Mouse (Mus musculus) liver, postnatal 0 days (tissue): ENCODE results near the gene Gm28635. TPM values are rescaled to one million over a fixed set of nuclear protein-coding genes. Genes with fewer than 3 reads are reported as not detected.

Experiments
- ATAC-seq: fragments of 200-750 bp; cut with Nextera tagmentation; 2 replicates; pipeline ENCODE4 v1.8.0; 2017; ENCODE audit warnings: mild to moderate bottlenecking, moderate library complexity
- DNase-seq: peaks from one replicate; pipeline ENCODE4 v3.0.0-alpha.2; 2016
- H3K27ac ChIP-seq: fragments of 300-500 bp; sonication (generic); 2 replicates; pipeline ENCODE4 v1.5.1; 2014; ENCODE audit warnings: antibody characterized with exemption, moderate library complexity, mild to moderate bottlenecking, low read depth
- H3K27me3 ChIP-seq: fragments of 300-500 bp; sonication (generic); 2 replicates; pipeline ENCODE4 v1.6.1; 2014; ENCODE audit warnings: low read length, control low read depth, mixed read lengths; ENCODE audit not compliant: insufficient read depth
- H3K36me3 ChIP-seq: fragments of 300-500 bp; sonication (generic); replicated peaks from 2 replicates; pipeline ENCODE4 v1.6.1; 2014; ENCODE audit warnings: mild to moderate bottlenecking, control low read depth, low read length, moderate library complexity, mixed read lengths; ENCODE audit not compliant: insufficient read depth
- H3K4me1 ChIP-seq: fragments of 300-500 bp; sonication (generic); 2 replicates; pipeline ENCODE4 v1.6.1; 2014; ENCODE audit warnings: antibody characterized with exemption, mild to moderate bottlenecking, control low read depth; ENCODE audit not compliant: insufficient read depth
- H3K4me2 ChIP-seq: fragments of 300-500 bp; sonication (generic); 2 replicates; pipeline ENCODE4 v1.6.1; 2014; ENCODE audit warnings: low read depth, mild to moderate bottlenecking, low read length, moderate library complexity, mixed read lengths
- H3K4me3 ChIP-seq: fragments of 300-500 bp; sonication (generic); 2 replicates; pipeline ENCODE4 v1.5.1; 2014; ENCODE audit warnings: low read depth, low read length
- H3K9ac ChIP-seq: fragments of 300-500 bp; sonication (generic); replicated peaks from 2 replicates; pipeline ENCODE4 v1.6.1; 2014; ENCODE audit warnings: mild to moderate bottlenecking, moderate library complexity
- H3K9me3 ChIP-seq: fragments of 300-500 bp; sonication (generic); 2 replicates; pipeline ENCODE4 v1.6.1; 2016; ENCODE audit warnings: mild to moderate bottlenecking, control low read depth, low read length, mixed read lengths
- CTCF ChIP-seq: sonication (generic); IDR thresholded peaks from 2 replicates; pipeline ENCODE4 v1.5.1; 2016; ENCODE audit warnings: antibody characterized with exemption, low read depth
- EP300 ChIP-seq: IDR thresholded peaks from 2 replicates; pipeline ENCODE4 v1.6.1; 2016; ENCODE audit warnings: antibody characterized with exemption, low read depth, mild to moderate bottlenecking
- WGBS: fragments of 180-500 bp; shearing (Covaris S2); extraction: QIAGEN DNeasy Blood & Tissue Kit; methylation state at CpG from one replicate; pipeline ENCODE4 v1.1.7; 2014; ENCODE audit not compliant: insufficient replicate concordance; 5-methylcytosine and 5-hydroxymethylcytosine counted together
- polyA plus RNA-seq: library from polyadenylated mRNA; unstranded; fragments of >200 nt; fragmentation: Nextera tagmentation; extraction: Ambion mirVana; gene quantifications from 2 replicates; pipeline ENCODE4 v1.2.1, GENCODE M21; 2015

Gm28635 gene
- polyA plus RNA-seq, 1 experiment from 2014 or later: not detected

- Histone ChIP-seq H3K4me2 (peak overlapping the region; percentile 74), H3K9me3 (no peaks in the 10 kb centered on the region), H3K27ac (0 out of 2 replicates have a peak overlapping the region, but pooled peaks have one; percentile 11), H3K4me3 (peak overlapping the region; percentile 73), H3K36me3 (no peaks in the 10 kb centered on the region), H3K27me3 (no peaks in the 10 kb centered on the region), H3K9ac (peak overlapping the region; percentile 52), H3K4me1 (peaks cover 29% of the 10 kb centered on the region)
- no peak for ATAC-seq
- TF ChIP-seq EP300: no peak
- 0 out of 2 replicates have a peak, but pooled peaks have one; percentile 16 for TF ChIP-seq CTCF
- 40% methylated on average over 6 of the region's 6 CpGs for WGBS
- DNase-seq: no peak
These were observed 29.5 kb downstream of the Gm28635 start for GRCm38 (mm10) chr2:84648369-84648768.

GRCm38 (mm10) chr2:84647051-84647568 is 30.7 kb downstream of the Gm28635 start:
- no peak overlapping the region for H3K4me3 ChIP-seq
- ATAC-seq (no peak), DNase-seq (no peak)
- H3K9me3 ChIP-seq: no peaks in the 10 kb centered on the region
- WGBS: 77% methylated on average over 6 of the region's 6 CpGs
- TF ChIP-seq EP300 (no peak), CTCF (no peak)
- H3K27ac ChIP-seq: 0 out of 2 replicates have a peak overlapping the region, but pooled peaks have one; percentile 12
- peak overlapping the region; percentile 74 for H3K4me2 ChIP-seq
- no peak overlapping the region for H3K9ac ChIP-seq
- H3K4me1 ChIP-seq: peaks cover 35% of the 10 kb centered on the region
- no peaks in the 10 kb centered on the region for H3K27me3 ChIP-seq
- no peaks in the 10 kb centered on the region for H3K36me3 ChIP-seq

- no peak overlapping the region for H3K9ac ChIP-seq
- WGBS: 47% methylated on average over 1 of the region's 1 CpGs
- DNase-seq (no peak), ATAC-seq (no peak)
- peaks cover 40% of the 10 kb centered on the region for H3K4me1 ChIP-seq
- 0 out of 2 replicates have a peak overlapping the region, but pooled peaks have one; percentile 11 for H3K27ac ChIP-seq
- H3K4me3 ChIP-seq: no peak overlapping the region
- H3K9me3 ChIP-seq: no peaks in the 10 kb centered on the region
- H3K27me3 ChIP-seq: no peaks in the 10 kb centered on the region
- TF ChIP-seq EP300 (no peak), CTCF (no peak)
- H3K36me3 ChIP-seq: no peaks in the 10 kb centered on the region
- H3K4me2 ChIP-seq: peak overlapping the region; percentile 7; the same call in 1 of the 2 replicates
These were observed 31.7 kb downstream of the Gm28635 start for GRCm38 (mm10) chr2:84646138-84646537.

- Histone ChIP-seq H3K4me2 (no peak overlapping the region), H3K4me1 (peaks cover 51% of the 10 kb centered on the region), H3K36me3 (no peaks in the 10 kb centered on the region), H3K27me3 (no peaks in the 10 kb centered on the region), H3K4me3 (no peak overlapping the region), H3K27ac (no peak overlapping the region), H3K9ac (no peak overlapping the region), H3K9me3 (no peaks in the 10 kb centered on the region)
- no peak for DNase-seq
- no peak for TF ChIP-seq EP300
- no peak for TF ChIP-seq CTCF
- ATAC-seq: no peak
These were observed 37.0 kb downstream of the Gm28635 start for GRCm38 (mm10) chr2:84640833-84641232.

- DNase-seq: no peak
- H3K4me1 ChIP-seq: peaks cover 64% of the 10 kb centered on the region
- 28% methylated on average over 5 of the region's 5 CpGs for WGBS
These were observed 39.2 kb downstream of the Gm28635 start for GRCm38 (mm10) chr2:84638428-84639220.

GRCm38 (mm10) chr2:84637452-84638165 is 40.2 kb downstream of the Gm28635 start:
- H3K4me1 ChIP-seq: peaks cover 66% of the 10 kb centered on the region
- no peak overlapping the region for H3K9ac ChIP-seq
- H3K27me3 ChIP-seq: no peaks in the 10 kb centered on the region
- TF ChIP-seq CTCF: no peak
- TF ChIP-seq EP300: no peak
- WGBS: 36% methylated on average over 7 of the region's 7 CpGs
- 0 out of 2 replicates have a peak overlapping the region, but pooled peaks have one; percentile 4 for H3K4me2 ChIP-seq
- H3K36me3 ChIP-seq: no peaks in the 10 kb centered on the region
- H3K4me3 ChIP-seq: no peak overlapping the region
- peak overlapping the region; percentile 86 for H3K27ac ChIP-seq
- no peaks in the 10 kb centered on the region for H3K9me3 ChIP-seq
- DNase-seq (no peak), ATAC-seq (no peak)

More at GRCm38 (mm10) chr2:84638428-84639220, 39.2 kb downstream of the Gm28635 start:
- no peaks in the 10 kb centered on the region for H3K9me3 ChIP-seq
- no peaks in the 10 kb centered on the region for H3K36me3 ChIP-seq
- no peak overlapping the region for H3K9ac ChIP-seq
- H3K27me3 ChIP-seq: no peaks in the 10 kb centered on the region
- TF ChIP-seq EP300: 0 out of 2 replicates have a peak, but pooled peaks have one; percentile 10
- no peak for TF ChIP-seq CTCF
- H3K4me2 ChIP-seq: no peak overlapping the region
- peak overlapping the region; percentile 52 for H3K27ac ChIP-seq
- no peak overlapping the region for H3K4me3 ChIP-seq
- no peak for ATAC-seq
